Mouse (Mus musculus) stomach, postnatal 0 days (tissue): Measurements from ENCODE around the gene Abcd4.

Source experiments
- CTCF ChIP-seq: IDR thresholded peaks from 2 replicates; pipeline ENCODE4 v1.5.1; 2016; ENCODE audit warnings: antibody characterized with exemption, low read depth, mild to moderate bottlenecking, moderate library complexity
- EP300 ChIP-seq: optimal IDR thresholded peaks from 2 replicates; pipeline ENCODE3; 2016; ENCODE audit warnings: antibody characterized with exemption

- no peak for TF ChIP-seq CTCF
- no peak for TF ChIP-seq EP300
Measured at GRCm38 (mm10) chr12:84569336-84569970, 47.8 kb downstream of the Abcd4 start, which contains the start of gene Vsx2.
